Mouse (Mus musculus): Measurements from ENCODE around the gene Gm21981.

Gm21981 gene

GRCm38 (mm10) chr17:47702548-47703345, 8.5 kb upstream of the Gm21981 start:
- no peak for DNase-seq

- DNase-seq: no peak
Measured at GRCm38 (mm10) chr17:47701793-47702192, 7.5 kb upstream of the Gm21981 start.

GRCm38 (mm10) chr17:47699055-47699454, 4.8 kb upstream of the Gm21981 start:
- no peak for DNase-seq

- DNase-seq: no peak
Measured at GRCm38 (mm10) chr17:47698156-47698555, 3.9 kb upstream of the Gm21981 start.

GRCm38 (mm10) chr17:47695337-47695710, 1.1 kb upstream of the Gm21981 start:
- peak in 1 of 2 experiments; percentile 18 for DNase-seq

- peak; percentile 97 for DNase-seq
Measured at GRCm38 (mm10) chr17:47694503-47695336, 465 bp upstream of the Gm21981 start, which contains the start of gene Prickle4. Prickle4 (minus strand) TSS chr17:47694736.

- peak in 1 of 2 experiments; percentile 6 for DNase-seq
Measured at GRCm38 (mm10) chr17:47693671-47694441, 399 bp downstream of the Gm21981 start.

- no peak for DNase-seq
Measured at GRCm38 (mm10) chr17:47691650-47692049, 2.6 kb downstream of the Gm21981 start.

GRCm38 (mm10) chr17:47689894-47690293, 4.4 kb downstream of the Gm21981 start:
- no peak for DNase-seq

GRCm38 (mm10) chr17:47688608-47689575, 5.4 kb downstream of the Gm21981 start, which contains the start of gene Frs3:
Frs3 (plus strand) TSS chr17:47689030.
- DNase-seq: peak; percentile 60 to 62

- DNase-seq: no peak
Measured at GRCm38 (mm10) chr17:47688344-47688607, 6.0 kb downstream of the Gm21981 start, which contains the start of gene Tomm6. Tomm6 (minus strand) TSS chr17:47688386.

- peak; percentile 95 for DNase-seq
Measured at GRCm38 (mm10) chr17:47687409-47688343, 6.6 kb downstream of the Gm21981 start.

GRCm38 (mm10) chr17:47682836-47683235, 11.4 kb downstream of the Gm21981 start:
- DNase-seq: no peak

GRCm38 (mm10) chr17:47678702-47679101, 15.6 kb downstream of the Gm21981 start:
- DNase-seq: no peak

GRCm38 (mm10) chr17:47678238-47678637, 16.0 kb downstream of the Gm21981 start:
- no peak for DNase-seq

GRCm38 (mm10) chr17:47676581-47676980, 17.7 kb downstream of the Gm21981 start:
- DNase-seq: peak; percentile 62 to 65

GRCm38 (mm10) chr17:47672311-47673111, 21.7 kb downstream of the Gm21981 start:
- DNase-seq: no peak

GRCm38 (mm10) chr17:47671988-47672310, 22.3 kb downstream of the Gm21981 start:
- DNase-seq: no peak

GRCm38 (mm10) chr17:47669166-47669565, 25.1 kb downstream of the Gm21981 start:
- DNase-seq: no peak

GRCm38 (mm10) chr17:47664474-47664873, 29.8 kb downstream of the Gm21981 start:
- no peak for DNase-seq
